Mouse (Mus musculus): ENCODE measurements at regions not wholly inside any gene's neighbourhood (a gene's known extent, or its start where the extent isn't known, plus 50 kb on each side); places are given as distances from the start of the nearest gene placed in this dataset.

GRCm38 (mm10) chr8:128235071-128235470 lies 123.3 kb upstream of the Nrp1 start:
- TF ChIP-seq ZNF384 (IDR thresholded peaks at IDR 0.05; ENCODE audit: low read depth, low read length) = no peak
- no peak for TF ChIP-seq ZC3H11A (IDR thresholded peaks at IDR 0.05; ENCODE audit: borderline replicate concordance, low read depth, low read length)
- no peak for TF ChIP-seq MAFK (IDR thresholded peaks at IDR 0.05; ENCODE audit: insufficient read depth, low read depth, low read length)
- no peak for TF ChIP-seq HCFC1 (IDR thresholded peaks at IDR 0.05; ENCODE audit: borderline replicate concordance, insufficient read depth, low read length)

All from ES-E14 (cell line).